Mouse (Mus musculus): ENCODE results near the gene C130073F10Rik. TPM values are rescaled to one million over a fixed set of nuclear protein-coding genes. Genes with fewer than 3 reads are reported as not detected.
"Not testable (repeated sequence)": the region's sequence is repeated elsewhere in the genome, so short reads cannot be mapped to it uniquely, and the experiment has no call there.

C130073F10Rik gene
- total and polyA plus RNA-seq, 3 experiments, result not detected

GRCm38 (mm10) chr4:101850908-101851307, 42.7 kb downstream of the C130073F10Rik start:
- no peaks in the 10 kb centered on the region for H3K36me3 ChIP-seq (replicated peaks in 1 of 2; ENCODE audit: control insufficient read depth in 1 of 2, insufficient read depth in 1 of 2, low read length in 1 of 2)
- H3K27ac ChIP-seq (ENCODE audit: insufficient read depth, low read depth), result no peak overlapping the region
- in situ Hi-C loops (cut with MboI; ENCODE audit: low pct_ligation_motif_present, low pct_unique_long_range_greater_than_20kb, low sequenced_read_pairs) (no loop called here), dilution Hi-C loops (cut with MboI; ENCODE audit: extremely low pct_ligation_motif_present, extremely low pct_unique_long_range_greater_than_20kb, low sequenced_read_pairs) (no loop called here)
- TF ChIP-seq KAT2A (IDR thresholded peaks at IDR 0.05; ENCODE audit: insufficient replicate concordance, low read length), result no peak
- TF ChIP-seq MYC (IDR thresholded peaks at IDR 0.05; ENCODE audit: low read depth, low read length), result no peak
- no peak for TF ChIP-seq MAZ (IDR thresholded peaks at IDR 0.05; ENCODE audit: low read depth, low read length)
- no peak for TF ChIP-seq ZMIZ1 (IDR thresholded peaks at IDR 0.05; ENCODE audit: low read depth, low read length)
- TF ChIP-seq ZC3H11A (IDR thresholded peaks at IDR 0.05; ENCODE audit: low read depth, low read length), result no peak
- no peak for TF ChIP-seq USF2 (conservative IDR thresholded peaks at IDR 0.05; ENCODE audit: low read depth, low read length)
- TF ChIP-seq IRF4 (IDR thresholded peaks at IDR 0.05; ENCODE audit: low read depth, low read length), result no peak
- TF ChIP-seq MAX (IDR thresholded peaks at IDR 0.05; ENCODE audit: low read length), result no peak
- TF ChIP-seq MAFK (IDR thresholded peaks at IDR 0.05; ENCODE audit: insufficient replicate concordance, low read length), result no peak
- no peak for TF ChIP-seq GABPA (IDR thresholded peaks at IDR 0.05; ENCODE audit: insufficient replicate concordance, low read depth, low read length)
- TF ChIP-seq JUND (conservative IDR thresholded peaks at IDR 0.05; ENCODE audit: low read depth, low read length), result no peak
- TF ChIP-seq ELF1 (IDR thresholded peaks at IDR 0.05; ENCODE audit: low read depth, low read length), result no peak
- TF ChIP-seq RAD21 (IDR thresholded peaks at IDR 0.05; ENCODE audit: low read depth, low read length), result no peak
- TF ChIP-seq SIN3A (IDR thresholded peaks at IDR 0.05; ENCODE audit: low read length), result no peak
- no peak for TF ChIP-seq UBTF (IDR thresholded peaks at IDR 0.05; ENCODE audit: low read depth, low read length)
- TF ChIP-seq JUN (IDR thresholded peaks at IDR 0.05; ENCODE audit: insufficient read depth, low read depth, low read length), result no peak
- no peak for TF ChIP-seq CHD2 (IDR thresholded peaks at IDR 0.05; ENCODE audit: low read length)
- TF ChIP-seq ETS1 (conservative IDR thresholded peaks at IDR 0.05; ENCODE audit: low read depth, low read length), result no peak
- no peak for TF ChIP-seq PAX5 (IDR thresholded peaks at IDR 0.05; ENCODE audit: low read length)
- TF ChIP-seq EP300 (IDR thresholded peaks at IDR 0.05; ENCODE audit: low read length), result no peak
- H3K4me3 ChIP-seq (replicated peaks in 1 of 3; ENCODE audit: low read depth in 2 of 3, low read length in 2 of 3, poor library complexity in 1 of 3), result no peak overlapping the region
- H3K9ac ChIP-seq (ENCODE audit: insufficient read depth, low read depth), result no peak overlapping the region
- peaks cover 15% of the 10 kb centered on the region for H3K9me3 ChIP-seq (replicated peaks; ENCODE audit: low read length)
- no peaks in the 10 kb centered on the region for H3K4me1 ChIP-seq (ENCODE audit: control insufficient read depth in 1 of 2, insufficient read depth in 2 of 2)
- no peak for DNase-seq (ENCODE audit: extremely low read depth)
- H3K79me2 ChIP-seq (replicated peaks; ENCODE audit: control insufficient read depth, extremely low read depth, insufficient read depth, poor library complexity, severe bottlenecking), result no peaks in the 10 kb centered on the region
- H3K27me3 ChIP-seq (replicated peaks), result no peaks in the 10 kb centered on the region
- H3K4me2 ChIP-seq (ENCODE audit: insufficient read depth, low read depth, poor library complexity, severe bottlenecking), result no peak overlapping the region

GRCm38 (mm10) chr4:101843923-101844322, 49.7 kb downstream of the C130073F10Rik start, which contains the start of gene B020004J07Rik:
B020004J07Rik (minus strand) TSS chr4:101844023.
- H3K4me1 ChIP-seq (ENCODE audit: control insufficient read depth in 1 of 2, insufficient read depth in 2 of 2); H3K4me2 ChIP-seq (ENCODE audit: insufficient read depth, low read depth, poor library complexity, severe bottlenecking); H3K9me3 ChIP-seq (replicated peaks; ENCODE audit: low read length); H3K4me3 ChIP-seq (replicated peaks in 1 of 3; ENCODE audit: low read depth in 2 of 3, low read length in 2 of 3, poor library complexity in 1 of 3); H3K79me2 ChIP-seq (replicated peaks; ENCODE audit: control insufficient read depth, extremely low read depth, insufficient read depth, poor library complexity, severe bottlenecking); dilution Hi-C loops (cut with MboI; ENCODE audit: extremely low pct_ligation_motif_present, extremely low pct_unique_long_range_greater_than_20kb, low sequenced_read_pairs); H3K9ac ChIP-seq (ENCODE audit: insufficient read depth, low read depth); in situ Hi-C loops (cut with MboI; ENCODE audit: low pct_ligation_motif_present, low pct_unique_long_range_greater_than_20kb, low sequenced_read_pairs); H3K27ac ChIP-seq (ENCODE audit: insufficient read depth, low read depth); DNase-seq (ENCODE audit: extremely low read depth); H3K36me3 ChIP-seq (replicated peaks in 1 of 2; ENCODE audit: control insufficient read depth in 1 of 2, insufficient read depth in 1 of 2, low read length in 1 of 2); H3K27me3 ChIP-seq (replicated peaks): not testable (repeated sequence)

Other genes with a start within 250 kb of the C130073F10Rik start
- 17.6 and 19.9 TPM in 2 replicates for gene Leprot, start 246.1 kb downstream of the C130073F10Rik start, total RNA-seq (2012; rRNA removed)
- 24.2 and 24.9 TPM in 2 replicates for gene Leprot, start 246.1 kb downstream of the C130073F10Rik start, total RNA-seq (2014; rRNA removed)
- gene Leprot, start 246.1 kb downstream of the C130073F10Rik start, polyA plus RNA-seq (2012; ENCODE audit: insufficient read length, low read depth), result 26.6 and 29.2 TPM in 2 replicates
- gene Lepr, start 176.4 kb downstream of the C130073F10Rik start, total RNA-seq (2012; rRNA removed), result not detected in 2 replicates
- not detected in 2 replicates for gene Lepr, start 176.4 kb downstream of the C130073F10Rik start, total RNA-seq (2014; rRNA removed)
- gene Lepr, start 176.4 kb downstream of the C130073F10Rik start, polyA plus RNA-seq (2012; ENCODE audit: insufficient read length, low read depth), result 0.04 TPM in 1 of 2 replicates, not detected in the other
- gene B020004J07Rik, start 49.8 kb downstream of the C130073F10Rik start, total RNA-seq (2012; rRNA removed), result not detected in 2 replicates
- not detected in 2 replicates for gene B020004J07Rik, start 49.8 kb downstream of the C130073F10Rik start, total RNA-seq (2014; rRNA removed)
- not detected in 2 replicates for gene B020004J07Rik, start 49.8 kb downstream of the C130073F10Rik start, polyA plus RNA-seq (2012; ENCODE audit: insufficient read length, low read depth)
- not detected in 2 replicates for gene Gm12800, start 15.3 kb upstream of the C130073F10Rik start, total RNA-seq (2012; rRNA removed)
- gene Gm12800, start 15.3 kb upstream of the C130073F10Rik start, total RNA-seq (2014; rRNA removed), result not detected in 2 replicates
- not detected in 2 replicates for gene Gm12800, start 15.3 kb upstream of the C130073F10Rik start, polyA plus RNA-seq (2012; ENCODE audit: insufficient read length, low read depth)
- 0.08 TPM in 1 of 2 replicates, not detected in the other for gene Gm12794, start 46.6 kb upstream of the C130073F10Rik start, total RNA-seq (2012; rRNA removed)
- not detected in 2 replicates for gene Gm12794, start 46.6 kb upstream of the C130073F10Rik start, total RNA-seq (2014; rRNA removed)
- gene Gm12794, start 46.6 kb upstream of the C130073F10Rik start, polyA plus RNA-seq (2012; ENCODE audit: insufficient read length, low read depth), result not detected in 2 replicates
- gene Gm12790, start 87.3 kb upstream of the C130073F10Rik start, total RNA-seq (2012; rRNA removed), result not detected in 2 replicates
- not detected in 2 replicates for gene Gm12790, start 87.3 kb upstream of the C130073F10Rik start, total RNA-seq (2014; rRNA removed)
- not detected in 2 replicates for gene Gm12790, start 87.3 kb upstream of the C130073F10Rik start, polyA plus RNA-seq (2012; ENCODE audit: insufficient read length, low read depth)
- gene Gm12789, start 92.8 kb upstream of the C130073F10Rik start, total RNA-seq (2012; rRNA removed), result not detected in 2 replicates
- gene Gm12789, start 92.8 kb upstream of the C130073F10Rik start, total RNA-seq (2014; rRNA removed), result not detected in 2 replicates
- not detected in 2 replicates for gene Gm12789, start 92.8 kb upstream of the C130073F10Rik start, polyA plus RNA-seq (2012; ENCODE audit: insufficient read length, low read depth)
- 14.6 and 24.2 TPM in 2 replicates for gene Pde4b, start 193.8 kb upstream of the C130073F10Rik start, total RNA-seq (2012; rRNA removed)
- gene Pde4b, start 193.8 kb upstream of the C130073F10Rik start, total RNA-seq (2014; rRNA removed), result 21.8 and 22.8 TPM in 2 replicates
- 8.9 and 9.6 TPM in 2 replicates for gene Pde4b, start 193.8 kb upstream of the C130073F10Rik start, polyA plus RNA-seq (2012; ENCODE audit: insufficient read length, low read depth)